Mouse (Mus musculus) CD8-positive naive resting alpha-beta T cell, adult 2 months (primary cell): ENCODE measurements at regions not wholly inside any gene's neighbourhood (a gene's known extent, or its start where the extent isn't known, plus 50 kb on each side); places are given as distances from the start of the nearest gene placed in this dataset.

ENCODE experiments used
- DNase-seq, 2 experiments: peaks; one replicate each; pipeline ENCODE4 v3.0.0; 2022; ENCODE audit warnings: low read depth in 2 of 2, low spot score in 2 of 2

- DNase-seq: no peak
These were observed 198.2 kb upstream of the Chl1 start for GRCm38 (mm10) chr6:103312149-103312548.

GRCm38 (mm10) chr6:103312935-103313334, 197.5 kb upstream of the Chl1 start:
- DNase-seq: no peak

- no peak for DNase-seq
These were observed 192.3 kb upstream of the Chl1 start for GRCm38 (mm10) chr6:103318081-103318480.

DNA sequence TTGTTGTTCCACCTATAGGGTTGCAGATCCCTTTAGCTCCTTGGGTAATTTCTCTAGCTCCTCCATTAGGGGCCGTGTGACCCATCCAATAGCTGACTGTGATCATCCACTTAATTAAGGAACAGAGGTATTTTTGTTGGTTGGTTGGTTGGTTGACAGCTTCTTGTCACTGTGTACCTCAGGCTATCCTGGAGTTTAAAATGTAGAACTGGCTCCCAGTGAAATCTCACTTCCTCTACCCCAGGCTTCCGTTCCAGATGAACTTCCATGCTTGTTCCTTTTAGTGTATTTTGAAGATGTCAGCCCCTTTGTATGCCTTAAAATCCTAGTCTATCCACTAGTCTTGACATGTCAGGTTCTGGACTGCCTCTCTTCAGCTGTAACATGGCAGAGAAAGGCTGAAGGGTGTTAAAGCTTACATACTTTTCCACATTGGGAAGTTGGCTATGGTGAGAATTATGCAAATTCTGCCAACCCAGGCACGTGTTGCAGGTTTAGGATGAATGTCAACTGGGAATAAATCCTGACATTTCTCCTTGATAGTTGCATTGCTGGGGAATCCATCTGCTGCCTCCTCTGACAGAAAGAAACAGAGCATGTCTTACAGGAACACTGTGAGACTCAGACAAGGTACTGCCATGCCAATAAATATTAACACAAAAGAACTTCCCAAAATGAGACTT, 191.6 kb upstream of the Chl1 start:
- DNase-seq: no peak

DNA sequence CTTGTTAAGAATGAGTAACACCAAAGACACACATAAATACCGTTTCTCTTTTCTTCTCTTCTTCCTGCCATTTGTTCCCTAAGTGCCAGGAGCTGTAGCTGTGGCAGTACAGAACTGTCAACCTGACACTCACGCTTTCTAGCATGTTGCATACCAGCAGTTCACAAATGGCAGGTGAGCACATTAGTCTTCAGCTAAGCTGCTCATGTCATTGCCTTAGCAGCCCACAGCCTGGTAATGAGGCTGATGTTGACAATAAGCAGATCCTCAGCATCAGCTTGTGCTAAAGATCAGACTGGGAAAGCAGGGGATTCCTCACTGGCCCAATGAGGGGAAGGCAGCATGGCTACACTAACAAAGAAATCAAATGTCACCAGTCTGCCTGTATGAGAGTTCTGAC, 190.4 kb upstream of the Chl1 start:
- DNase-seq: no peak

GRCm38 (mm10) chr6:103320550-103320949, 189.8 kb upstream of the Chl1 start:
- no peak for DNase-seq

DNA sequence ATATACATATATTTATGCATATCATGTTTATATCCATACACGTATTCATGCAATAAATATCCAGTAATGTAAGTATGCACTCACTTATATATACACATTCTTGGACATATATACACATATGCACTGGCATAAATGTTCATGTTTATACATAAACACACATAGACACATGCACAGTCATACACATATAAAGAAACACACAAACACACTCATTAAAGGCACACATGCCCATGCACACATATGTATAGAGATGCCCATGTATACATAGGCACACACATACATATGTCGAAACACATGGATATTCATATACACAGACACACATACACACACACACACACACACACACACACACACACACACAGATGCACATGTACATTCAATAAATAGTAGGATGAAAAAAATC, 189.3 kb upstream of the Chl1 start:
- DNase-seq: no peak

DNA sequence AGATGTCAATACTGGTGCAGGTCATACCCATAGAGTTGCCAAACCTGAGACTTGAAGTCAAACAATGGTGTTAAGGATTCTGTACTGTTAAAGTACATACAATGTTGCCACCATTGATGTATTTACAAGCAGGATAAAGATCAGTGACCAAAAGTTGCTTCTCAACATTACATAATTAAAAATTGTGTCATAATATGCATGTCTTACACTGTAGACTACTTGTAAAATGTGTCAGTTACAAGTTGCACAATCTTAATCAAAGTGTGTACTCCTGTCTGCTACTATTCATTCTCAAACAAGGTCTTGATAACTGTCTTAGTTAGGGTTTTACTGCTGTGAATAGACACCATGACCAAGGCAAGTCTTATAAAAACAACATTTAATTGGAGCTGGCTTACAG, 187.9 kb upstream of the Chl1 start:
- no peak for DNase-seq

- DNase-seq: no peak
These were observed 174.7 kb upstream of the Chl1 start for GRCm38 (mm10) chr6:103335683-103336082.

DNA sequence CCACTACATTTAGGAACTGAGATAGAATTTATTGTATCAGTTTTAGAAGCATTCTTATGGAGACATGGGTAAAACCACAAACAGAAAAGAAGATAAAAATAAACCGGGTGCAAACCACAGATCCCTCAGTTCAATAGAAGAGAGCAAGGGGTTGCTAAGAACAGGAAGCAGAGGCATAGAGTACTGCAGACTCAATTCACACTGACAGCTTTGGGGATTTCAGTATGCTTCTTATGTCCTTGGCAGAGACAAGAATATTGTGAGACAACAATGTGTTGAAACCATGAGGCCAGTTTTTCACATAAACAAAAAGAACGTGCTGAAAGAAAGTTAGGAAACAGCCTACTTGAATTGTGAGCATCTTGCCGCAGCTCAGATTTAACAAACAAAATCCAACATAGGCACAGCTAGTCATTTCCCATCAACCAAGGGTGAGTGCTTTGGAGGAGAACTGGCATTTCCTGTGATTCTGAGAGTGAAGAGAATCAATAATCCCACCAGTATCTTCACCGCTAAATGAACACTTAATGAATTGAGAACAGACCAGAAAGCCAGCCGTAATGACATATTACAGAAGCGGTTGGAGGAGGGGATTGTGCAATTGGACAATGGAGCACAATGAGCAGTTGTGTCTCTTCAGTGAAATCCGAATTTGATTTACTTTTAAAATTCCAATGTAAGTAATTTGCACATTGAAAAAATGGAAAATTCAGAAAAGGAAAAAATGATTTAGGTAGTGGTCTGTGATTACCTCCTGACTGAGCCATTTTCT, 170.2 kb upstream of the Chl1 start:
- no peak for DNase-seq

GRCm38 (mm10) chr6:103343515-103343914, 166.9 kb upstream of the Chl1 start:
- no peak for DNase-seq

DNA sequence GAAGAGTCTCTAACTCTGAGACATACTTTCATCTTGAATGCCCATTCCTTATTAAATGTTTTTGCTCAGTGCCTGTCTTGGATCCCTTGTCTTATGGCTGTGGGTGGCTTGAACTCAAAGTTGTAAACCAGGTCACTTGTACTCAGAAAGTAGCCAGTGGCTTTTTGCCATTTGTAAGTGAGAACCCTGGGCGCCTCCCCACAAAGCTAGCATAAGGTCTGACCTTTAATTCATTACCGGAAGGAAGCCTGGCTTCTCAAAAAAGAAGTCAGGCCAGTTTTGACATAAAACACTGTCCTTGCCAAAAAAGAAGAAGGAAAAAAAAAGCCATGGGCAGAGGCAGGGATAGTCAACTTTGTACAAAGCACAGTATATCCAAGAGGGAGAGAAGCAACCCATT, 166.0 kb upstream of the Chl1 start:
- no peak for DNase-seq

GRCm38 (mm10) chr6:103345195-103345594, 165.2 kb upstream of the Chl1 start:
- no peak for DNase-seq

GRCm38 (mm10) chr6:103352405-103353124, 157.8 kb upstream of the Chl1 start:
- no peak for DNase-seq

- DNase-seq: no peak
These were observed 157.0 kb upstream of the Chl1 start for GRCm38 (mm10) chr6:103353346-103353745.

DNA sequence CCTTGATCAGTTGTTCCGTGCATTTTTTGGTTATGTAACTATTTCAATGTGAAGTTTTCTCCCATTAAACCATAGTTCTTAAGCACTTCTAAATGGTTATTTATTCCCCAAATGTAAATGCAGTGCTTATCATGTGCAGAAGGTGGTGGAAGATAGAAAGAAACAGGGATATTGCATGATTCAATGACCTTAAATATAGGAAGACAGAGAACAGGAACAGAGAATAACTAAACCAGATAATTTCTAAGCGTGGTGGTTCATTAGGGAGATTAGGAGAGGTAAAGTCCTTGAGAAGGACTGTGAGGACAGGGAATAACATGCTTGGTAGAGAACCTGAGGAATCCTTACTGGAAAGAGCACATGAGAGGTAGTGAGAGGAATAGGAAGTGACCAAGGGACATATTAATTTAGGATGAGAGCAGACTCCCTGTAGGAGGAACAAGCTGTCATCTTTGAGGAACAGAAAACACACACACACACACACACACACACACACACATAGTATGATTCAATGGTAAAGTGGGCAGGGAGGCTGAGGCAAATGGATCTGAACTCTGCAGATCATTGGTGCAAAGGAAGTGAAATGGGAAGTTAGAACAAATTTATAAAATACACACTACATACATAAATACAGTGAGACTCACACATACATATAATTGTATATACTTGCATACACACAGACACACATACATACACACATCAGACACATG, 143.4 kb upstream of the Chl1 start:
- DNase-seq: no peak

DNA sequence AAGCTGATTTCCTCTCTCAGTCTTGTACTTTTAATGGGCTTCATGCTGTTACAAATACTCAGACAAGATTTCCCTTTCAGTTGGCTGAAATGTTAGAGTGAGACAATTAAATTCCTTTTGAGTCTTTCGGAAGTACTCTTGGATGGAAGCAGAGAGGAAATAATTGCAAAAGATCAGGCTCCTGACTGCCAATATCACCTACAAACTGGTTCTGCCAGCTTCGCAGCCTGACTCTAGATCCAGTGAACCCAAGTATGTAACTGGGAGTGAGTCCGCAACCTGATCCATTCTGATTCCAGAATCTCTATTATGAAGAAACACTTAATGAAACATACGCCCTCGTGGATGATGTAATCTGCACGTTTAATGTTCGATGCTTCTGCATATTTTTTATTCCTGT, 135.4 kb upstream of the Chl1 start:
- DNase-seq: no peak

DNA sequence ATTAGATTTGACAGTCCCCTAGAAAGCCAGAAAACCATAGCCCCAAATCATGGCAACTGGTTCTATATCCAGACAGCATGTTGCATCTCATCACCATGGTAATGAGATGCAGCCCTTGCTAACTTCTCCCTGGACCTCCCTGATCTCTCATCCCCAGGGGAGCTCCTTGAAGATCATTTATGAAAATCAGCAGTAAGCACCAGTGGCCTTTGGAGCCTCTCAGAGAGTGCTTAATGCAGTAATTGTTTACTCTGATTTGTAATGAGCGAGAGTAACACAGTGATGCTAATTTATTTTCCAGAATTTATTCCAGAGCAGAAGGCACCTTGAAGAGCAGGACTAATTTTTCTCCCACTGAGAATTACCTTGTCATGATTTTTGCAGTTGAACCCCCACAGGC, 133.1 kb upstream of the Chl1 start:
- DNase-seq: no peak

- no peak for DNase-seq
These were observed 132.3 kb upstream of the Chl1 start for GRCm38 (mm10) chr6:103378047-103378446.

- DNase-seq: no peak
These were observed 129.4 kb upstream of the Chl1 start for GRCm38 (mm10) chr6:103381030-103381429.

DNA sequence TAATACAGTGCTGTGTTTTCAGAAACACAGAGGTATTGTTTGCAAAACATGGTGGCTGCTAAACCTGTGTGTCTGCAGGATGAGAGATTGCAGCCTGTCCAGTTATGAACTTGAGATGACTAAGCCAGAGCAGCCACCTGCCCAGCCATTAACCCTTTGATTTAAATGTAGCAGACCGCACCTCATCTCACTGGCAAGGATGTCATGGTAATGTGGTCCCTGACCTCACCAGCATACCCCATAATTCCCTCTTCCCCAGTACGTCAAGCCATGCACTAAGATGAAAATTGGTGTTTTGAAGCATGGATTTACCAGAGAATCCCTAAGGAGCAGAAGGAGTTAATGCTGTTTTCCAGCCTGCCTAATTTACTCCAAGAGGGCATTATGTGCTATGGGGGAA, 128.5 kb upstream of the Chl1 start:
- DNase-seq: no peak

DNA sequence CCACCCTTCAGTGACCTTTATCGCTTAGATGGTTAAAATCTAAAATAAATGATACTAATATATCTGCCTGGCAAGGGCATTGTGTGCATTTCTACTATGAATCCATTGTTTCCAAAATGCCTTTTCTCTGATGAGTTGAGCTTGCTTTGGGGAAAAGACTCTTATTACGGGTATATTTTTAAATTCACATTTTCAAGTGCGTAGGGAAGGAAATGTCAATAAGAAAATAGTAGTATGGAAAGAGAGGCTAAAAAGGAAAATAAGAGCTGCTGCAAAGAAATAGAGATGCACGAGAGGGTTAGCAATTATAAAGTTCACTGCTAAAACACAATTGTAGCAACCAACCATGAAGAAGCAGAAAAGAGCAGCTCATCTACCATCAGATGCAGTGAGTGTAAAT, 123.8 kb upstream of the Chl1 start:
- no peak for DNase-seq
